Mouse (Mus musculus): ENCODE results near the gene Bckdha.

DNA sequence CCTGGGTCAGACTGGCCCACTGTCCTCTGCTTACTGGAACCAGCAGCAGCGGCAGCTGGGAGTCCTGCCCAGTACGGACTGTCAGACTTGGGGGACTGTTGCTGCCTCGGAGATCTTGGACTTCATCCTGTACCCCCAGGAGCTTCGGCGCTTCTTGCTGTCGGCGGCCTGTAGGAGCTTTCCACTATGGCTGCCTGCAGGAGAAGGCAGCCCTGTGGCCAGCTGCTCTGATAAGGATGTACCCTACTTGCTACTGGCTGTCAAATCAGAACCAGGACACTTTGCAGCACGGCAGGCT is 30.5 kb downstream of the Bckdha start:
- no peak for TF ChIP-seq CTCF (IDR thresholded peaks at IDR 0.05; ENCODE audit: extremely low read depth, insufficient read depth, low read length)
- no peak for TF ChIP-seq POLR2A (IDR thresholded peaks at IDR 0.05; ENCODE audit: extremely low read depth, insufficient read depth, low read length)

Data from cortical plate, adult 2 months (tissue).